Mouse (Mus musculus) bone marrow macrophage, adult 2 months (primary cell): ENCODE measurements around the gene Zc3h4. TPM values are rescaled to one million over a fixed set of nuclear protein-coding genes. Genes with fewer than 3 reads are reported as not detected.
A peak's percentile ranks its signal among the peaks of the same experiment; 100 is the strongest.
"Not testable (repeated sequence)": the region's sequence is repeated elsewhere in the genome, so short reads cannot be mapped to it uniquely, and the experiment has no call there.

Experiments
- H3K27ac ChIP-seq: 2 replicates; pipeline ENCODE4 v1.5.1; 2012; ENCODE audit warnings: low read depth, low read length; ENCODE audit not compliant: insufficient read depth
- H3K4me1 ChIP-seq: 2 replicates; pipeline ENCODE4 v1.6.1; 2012; ENCODE audit warnings: low read length; ENCODE audit not compliant: control insufficient read depth, insufficient read depth
- H3K4me3 ChIP-seq: 2 replicates; pipeline ENCODE4 v1.5.1; 2012; ENCODE audit warnings: mild to moderate bottlenecking, low read length, moderate library complexity; ENCODE audit not compliant: insufficient read depth
- CTCF ChIP-seq: IDR thresholded peaks from 2 replicates; pipeline ENCODE4 v1.5.1; 2012; ENCODE audit warnings: low read depth, mild to moderate bottlenecking, low read length, moderate library complexity
- POLR2A ChIP-seq: IDR thresholded peaks from 2 replicates; pipeline ENCODE4 v1.6.1; 2012; ENCODE audit warnings: mild to moderate bottlenecking, low read depth, low read length, borderline replicate concordance
- polyA plus RNA-seq: library from polyadenylated mRNA; stranded (reverse); fragments of >200 nt; gene quantifications from 2 replicates; pipeline ENCODE4 v1.2.4, GENCODE M21; 2012; ENCODE audit not compliant: missing spikeins, insufficient read depth, insufficient read length

The Zc3h4 gene
- polyA plus RNA-seq, 1 experiment: 30.4 TPM

GRCm38 (mm10) chr7:16373719-16374118, 27.0 kb upstream of the Zc3h4 start:
- Histone ChIP-seq H3K4me3 (no peak overlapping the region), H3K4me1 (no peaks in the 10 kb centered on the region), H3K27ac (no peak overlapping the region)
- TF ChIP-seq POLR2A: no peak

DNA sequence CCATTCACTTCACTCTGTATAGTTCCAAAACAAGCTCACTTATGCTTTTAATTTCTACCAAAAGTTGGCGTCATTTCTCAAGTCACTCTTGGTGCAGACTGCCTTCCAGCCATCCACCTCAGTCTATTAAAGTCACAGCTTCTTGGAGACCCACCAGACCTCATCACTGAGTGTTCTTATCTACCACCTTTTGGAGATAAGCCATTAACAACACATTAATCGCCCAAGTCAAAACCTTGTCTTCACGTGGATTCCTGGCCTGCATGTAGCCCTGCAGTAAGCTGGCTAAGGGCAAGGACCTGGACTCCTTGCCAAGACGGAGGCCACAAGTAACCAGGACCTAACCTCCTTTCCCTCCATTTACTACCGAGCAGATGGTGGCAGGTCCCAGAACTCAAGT, 25.7 kb upstream of the Zc3h4 start:
- Histone ChIP-seq H3K4me3 (no peak overlapping the region), H3K4me1 (no peaks in the 10 kb centered on the region), H3K27ac (no peak overlapping the region)
- TF ChIP-seq CTCF (no peak), POLR2A (no peak)

GRCm38 (mm10) chr7:16376505-16376904, 24.2 kb upstream of the Zc3h4 start:
- H3K27ac ChIP-seq: no peak overlapping the region
- no peaks in the 10 kb centered on the region for H3K4me1 ChIP-seq
- no peak for TF ChIP-seq POLR2A
- peak; percentile 48 for TF ChIP-seq CTCF
- H3K4me3 ChIP-seq: no peak overlapping the region

DNA sequence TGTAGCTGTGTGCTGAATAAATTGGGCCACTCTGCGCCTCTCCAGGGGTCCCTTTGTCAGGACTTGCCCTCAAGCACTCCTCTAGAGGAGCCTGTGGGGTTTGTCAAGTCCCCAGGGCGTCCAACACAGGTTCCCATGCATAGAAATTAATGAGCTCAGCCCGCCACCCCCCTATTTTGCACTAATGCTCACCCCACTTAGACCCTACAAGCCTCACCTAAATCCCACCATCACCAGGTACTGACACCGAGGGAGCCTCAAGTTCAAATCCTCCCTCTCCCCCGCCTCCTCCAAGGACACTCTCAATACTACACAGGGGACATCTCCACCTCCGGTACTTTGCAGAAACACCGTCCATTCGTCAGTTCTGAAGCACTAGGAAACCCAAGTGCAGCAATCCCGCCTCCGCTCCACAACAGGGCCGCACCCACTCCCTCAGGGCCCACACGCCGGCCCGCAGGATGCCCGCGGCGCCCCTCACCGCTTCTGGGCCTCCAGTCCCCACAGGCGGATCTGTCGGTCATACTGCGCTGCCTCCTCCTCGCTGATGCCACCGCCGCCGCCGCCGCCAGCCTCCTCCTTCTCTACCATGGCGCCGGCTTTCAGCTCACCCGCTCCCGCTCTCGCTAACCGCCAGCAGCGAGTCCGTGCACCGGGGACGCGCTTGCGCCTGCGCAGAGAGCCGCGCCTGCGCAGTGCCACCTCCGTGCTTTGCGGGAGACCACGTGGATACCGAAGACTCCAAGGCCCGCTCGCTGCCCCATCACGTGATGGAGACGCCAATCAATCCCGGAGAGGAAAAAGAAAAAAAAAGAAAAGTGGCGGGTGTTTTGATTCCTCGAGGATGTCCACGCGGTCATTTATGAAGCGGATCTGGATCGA, 13.3 kb upstream of the Zc3h4 start, which contains the start of gene Sae1:
Sae1 (minus strand) TSS at position 647 of the 882 bp plus-strand sequence.
- H3K4me3 ChIP-seq: peak within 1 kb of the TSS; percentile 98
- peak within 1 kb of the TSS; percentile 65 for H3K27ac ChIP-seq
- TF ChIP-seq POLR2A (no peak), CTCF (no peak)
- peaks cover 23% of the 10 kb centered on the region for H3K4me1 ChIP-seq

DNA sequence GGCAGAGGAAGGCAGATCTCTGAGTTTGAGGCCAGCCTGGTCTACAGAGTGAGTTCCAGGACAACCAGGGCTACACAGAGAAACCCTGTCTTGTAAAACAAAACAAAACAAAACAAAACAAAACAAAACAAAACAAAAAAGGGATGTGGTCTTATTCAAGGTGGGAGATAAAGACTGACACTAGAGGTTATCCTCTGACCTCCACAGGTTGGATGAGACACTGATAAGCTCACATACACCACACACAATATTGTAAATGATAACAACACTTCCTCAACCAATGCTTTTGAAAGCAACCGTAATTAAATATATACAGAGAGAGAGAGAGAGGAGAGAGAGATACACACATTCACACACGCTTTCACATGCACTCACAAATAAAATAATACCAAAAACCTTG, 10.8 kb upstream of the Zc3h4 start:
- not testable (repeated sequence) for H3K27ac ChIP-seq, H3K4me3 ChIP-seq
- peaks cover 12% of the 10 kb centered on the region for H3K4me1 ChIP-seq

GRCm38 (mm10) chr7:16392923-16393322, 7.8 kb upstream of the Zc3h4 start:
- peaks cover 8% of the 10 kb centered on the region for H3K4me1 ChIP-seq
- no peak overlapping the region for H3K27ac ChIP-seq
- H3K4me3 ChIP-seq: no peak overlapping the region
- no peak for TF ChIP-seq POLR2A
- no peak for TF ChIP-seq CTCF

GRCm38 (mm10) chr7:16395944-16396343, 4.8 kb upstream of the Zc3h4 start:
- H3K4me1 ChIP-seq: peaks cover 10% of the 10 kb centered on the region
- H3K4me3 ChIP-seq: no peak overlapping the region
- TF ChIP-seq CTCF (no peak), POLR2A (no peak)
- no peak overlapping the region for H3K27ac ChIP-seq

DNA sequence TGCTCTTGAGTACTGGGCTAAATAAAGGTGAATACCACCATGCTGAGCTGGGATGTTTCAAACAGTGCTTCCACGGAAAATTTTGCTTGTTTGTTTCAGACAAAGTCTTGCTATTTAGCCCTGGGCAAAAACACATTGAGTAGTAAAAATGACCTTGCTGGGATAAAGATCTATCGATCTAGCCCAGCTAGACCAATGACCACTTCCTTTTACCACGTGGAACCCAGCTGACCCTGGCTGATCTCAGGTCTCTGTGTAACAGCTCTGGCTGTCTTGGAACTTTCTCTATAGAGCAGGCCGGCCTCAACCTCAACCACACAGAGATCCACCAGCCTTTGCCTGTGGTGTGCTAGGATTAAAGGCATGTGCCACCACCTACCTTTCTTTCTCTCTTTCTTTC, 3.2 kb upstream of the Zc3h4 start:
- Histone ChIP-seq H3K4me3 (no peak overlapping the region), H3K4me1 (peaks cover 10% of the 10 kb centered on the region), H3K27ac (no peak overlapping the region)
- TF ChIP-seq CTCF (no peak), POLR2A (no peak)

GRCm38 (mm10) chr7:16398387-16399050, 2.2 kb upstream of the Zc3h4 start:
- peaks cover 12% of the 10 kb centered on the region for H3K4me1 ChIP-seq
- no peak for TF ChIP-seq POLR2A
- no peak for TF ChIP-seq CTCF
- peak overlapping the region; percentile 98 for H3K27ac ChIP-seq
- H3K4me3 ChIP-seq: peak overlapping the region; percentile 77
